Mouse (Mus musculus) liver, embryonic 12.5 days (tissue): ENCODE data around the gene Wasf3. TPM values are rescaled to one million over a fixed set of nuclear protein-coding genes. Genes with fewer than 3 reads are reported as not detected.

ENCODE experiments used
- polyA plus RNA-seq: library from polyadenylated mRNA; unstranded; fragments of >200 nt; fragmentation: Nextera tagmentation; extraction: Ambion mirVana; gene quantifications from 2 replicates; pipeline ENCODE4 v1.2.1, GENCODE M21; 2016

Wasf3 gene
- polyA plus RNA-seq, 1 experiment from 2014 or later: 0.13 TPM

Other genes with a start within 250 kb of the Wasf3 start
- gene Gm5565, start 224.4 kb upstream of the Wasf3 start, polyA plus RNA-seq: not detected in 2 replicates
- gene Gm6309, start 214.3 kb upstream of the Wasf3 start, polyA plus RNA-seq: not detected in 2 replicates
- not detected in 2 replicates for gene 1700001J03Rik, start 199.7 kb upstream of the Wasf3 start, polyA plus RNA-seq
- 24.8 and 25.3 TPM in 2 replicates for gene Rnf6, start 163.4 kb upstream of the Wasf3 start, polyA plus RNA-seq
- gene Cdk8, start 153.8 kb upstream of the Wasf3 start, polyA plus RNA-seq: 30.7 and 32.5 TPM in 2 replicates
- gene Gm6408, start 97.0 kb downstream of the Wasf3 start, polyA plus RNA-seq: not detected in 2 replicates
- not detected in 2 replicates for gene Gm6370, start 106.4 kb downstream of the Wasf3 start, polyA plus RNA-seq
- not detected in 2 replicates for gene 4930449I24Rik, start 117.4 kb downstream of the Wasf3 start, polyA plus RNA-seq
- gene Gm3402, start 129.1 kb downstream of the Wasf3 start, polyA plus RNA-seq: not detected in 2 replicates
- not detected in 2 replicates for gene Gm3404, start 140.8 kb downstream of the Wasf3 start, polyA plus RNA-seq
- not detected in 2 replicates for gene Gm3409, start 152.7 kb downstream of the Wasf3 start, polyA plus RNA-seq
- not detected in 2 replicates for gene Gm3415, start 171.2 kb downstream of the Wasf3 start, polyA plus RNA-seq
- gene Gpr12, start 200.3 kb downstream of the Wasf3 start, polyA plus RNA-seq: 0.08 TPM in 1 of 2 replicates, not detected in the other